Mouse (Mus musculus) inflammation-experienced regulatory T-cells (primary cell): ENCODE results near the gene Cnppd1. TPM values are rescaled to one million over a fixed set of nuclear protein-coding genes. Genes with fewer than 3 reads are reported as not detected.

Source experiments
- polyA plus RNA-seq, 2 experiments: library from polyadenylated mRNA; unstranded; fragments of 100-300 nt; shearing (Covaris generic); gene quantifications; one replicate each; pipeline ENCODE4 v1.2.1; 2017

Cnppd1 gene
- 100 to 1,000 TPM; 146 to 163 TPM for polyA plus RNA-seq

DNA sequence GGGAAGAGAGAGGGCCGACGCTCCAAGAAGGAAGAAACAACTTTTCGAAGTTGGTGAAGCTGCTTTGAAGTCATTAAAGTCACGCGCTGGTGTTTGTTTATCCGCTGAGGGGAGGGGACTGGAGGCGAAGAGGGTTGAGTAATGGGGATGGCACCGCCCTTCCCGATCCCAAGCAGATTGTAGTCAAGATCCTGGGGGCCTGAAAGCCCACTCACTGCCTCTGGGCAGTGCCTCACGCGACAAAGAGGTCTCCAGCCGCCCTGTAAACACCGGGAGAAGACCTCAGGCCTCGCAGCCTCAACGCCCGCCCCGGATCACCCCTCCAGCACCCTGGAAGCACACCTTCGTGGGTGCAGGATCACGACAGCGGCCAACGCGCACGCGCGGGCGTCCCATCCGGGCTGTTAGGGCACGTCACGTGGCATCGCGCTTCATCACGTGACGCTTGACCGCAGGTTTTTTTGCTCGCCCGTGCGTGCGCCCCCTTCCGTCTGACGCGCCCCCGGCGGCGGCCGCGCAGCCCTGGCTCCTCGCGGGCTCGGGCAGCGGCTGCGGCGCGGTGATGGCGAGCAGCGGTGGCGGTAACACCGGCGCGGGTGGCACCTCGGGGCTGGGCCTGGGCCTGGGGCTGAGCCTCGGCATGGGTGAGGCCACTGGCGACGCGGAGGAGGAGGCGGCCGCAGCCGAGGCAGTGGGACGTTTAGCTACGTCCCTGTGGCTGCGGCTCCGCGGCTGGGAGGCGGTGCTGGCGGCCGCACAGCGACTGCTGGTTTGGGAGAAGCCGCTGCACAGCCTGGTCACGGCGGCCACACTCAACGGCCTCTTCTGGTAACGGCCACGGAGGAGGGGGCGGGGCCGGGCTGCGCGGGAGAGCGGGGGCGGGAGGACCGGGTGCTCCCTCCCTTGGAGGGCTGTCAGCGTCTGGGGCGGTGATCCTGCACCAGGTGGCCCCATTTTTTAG is at the start of gene Cnppd1, which contains the start of gene Retreg2:
TSS of gene Cnppd1 (minus strand) at position 411 of the 961 bp plus-strand sequence.
TSS of gene Retreg2 (plus strand) at position 478 of the 961 bp plus-strand sequence.

DNA sequence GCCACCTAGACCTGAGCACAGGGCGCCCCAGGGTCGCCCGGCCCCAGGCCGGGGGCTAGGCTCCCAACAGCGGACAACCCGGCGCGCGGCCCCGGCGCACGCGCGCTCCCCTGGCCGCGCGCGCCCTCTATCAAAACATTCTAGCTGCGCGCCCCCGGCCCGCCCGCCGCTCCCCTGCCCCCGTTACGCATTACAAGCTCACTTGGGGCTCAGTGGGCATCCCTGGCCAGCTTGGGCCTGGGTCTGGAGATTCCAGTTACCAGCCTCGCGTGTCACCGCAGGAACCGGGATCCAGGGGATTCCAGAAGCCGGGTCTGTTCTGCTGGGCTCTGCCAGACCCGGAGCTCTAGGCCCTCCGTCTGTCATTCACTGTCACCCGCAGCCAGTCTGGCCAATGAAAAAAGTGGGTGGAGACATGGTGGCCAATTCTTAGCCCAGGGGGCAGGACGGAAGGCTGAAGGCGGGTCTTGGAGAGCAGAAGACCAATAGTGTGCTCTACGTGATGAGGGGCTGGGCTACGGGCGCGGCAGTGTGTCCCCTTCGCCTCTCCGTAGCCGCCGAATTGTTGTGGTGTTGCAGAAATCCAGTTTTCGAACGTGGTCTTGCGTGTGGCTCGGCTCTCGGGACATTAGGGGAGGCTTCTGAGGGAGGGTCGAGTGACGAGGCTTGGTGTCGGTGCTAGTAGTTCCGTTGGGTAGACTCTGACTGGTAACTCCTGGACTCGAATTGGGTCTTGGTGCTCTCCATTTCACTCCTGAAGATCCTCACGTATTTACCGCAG is 49.3 kb upstream of the Cnppd1 start, which contains the start of the genes Ankzf1 and Atg9a:
TSS of gene Ankzf1 (plus strand) at position 530 of the 781 bp plus-strand sequence.
TSS of gene Atg9a (minus strand) at position 575 of the 781 bp plus-strand sequence.

DNA sequence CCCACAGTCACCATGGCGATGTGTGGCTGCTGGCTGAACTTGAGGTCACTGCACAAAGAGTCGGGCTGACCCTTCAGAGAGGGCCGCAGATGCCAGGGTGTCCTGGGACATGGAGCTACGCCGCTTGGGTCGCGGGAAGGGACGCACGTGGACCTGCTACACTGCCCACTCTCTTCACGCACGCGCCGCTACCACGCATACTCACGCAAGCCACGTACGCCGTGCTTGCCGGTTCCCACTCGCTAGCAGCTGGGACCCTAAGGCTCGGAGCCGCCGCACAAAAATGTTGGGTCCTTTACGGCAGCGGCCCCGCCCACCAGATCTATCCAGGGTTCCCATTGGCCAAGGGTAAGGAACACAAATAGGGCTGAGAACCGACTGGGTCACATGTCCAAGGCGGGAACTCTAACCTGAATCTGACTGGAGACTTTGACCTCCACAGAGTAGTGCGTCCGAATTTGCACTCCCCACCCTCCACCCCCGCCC is 37.6 kb upstream of the Cnppd1 start, which contains the start of gene Abcb6:
TSS of gene Abcb6 (minus strand) at position 288 of the 486 bp plus-strand sequence.

DNA sequence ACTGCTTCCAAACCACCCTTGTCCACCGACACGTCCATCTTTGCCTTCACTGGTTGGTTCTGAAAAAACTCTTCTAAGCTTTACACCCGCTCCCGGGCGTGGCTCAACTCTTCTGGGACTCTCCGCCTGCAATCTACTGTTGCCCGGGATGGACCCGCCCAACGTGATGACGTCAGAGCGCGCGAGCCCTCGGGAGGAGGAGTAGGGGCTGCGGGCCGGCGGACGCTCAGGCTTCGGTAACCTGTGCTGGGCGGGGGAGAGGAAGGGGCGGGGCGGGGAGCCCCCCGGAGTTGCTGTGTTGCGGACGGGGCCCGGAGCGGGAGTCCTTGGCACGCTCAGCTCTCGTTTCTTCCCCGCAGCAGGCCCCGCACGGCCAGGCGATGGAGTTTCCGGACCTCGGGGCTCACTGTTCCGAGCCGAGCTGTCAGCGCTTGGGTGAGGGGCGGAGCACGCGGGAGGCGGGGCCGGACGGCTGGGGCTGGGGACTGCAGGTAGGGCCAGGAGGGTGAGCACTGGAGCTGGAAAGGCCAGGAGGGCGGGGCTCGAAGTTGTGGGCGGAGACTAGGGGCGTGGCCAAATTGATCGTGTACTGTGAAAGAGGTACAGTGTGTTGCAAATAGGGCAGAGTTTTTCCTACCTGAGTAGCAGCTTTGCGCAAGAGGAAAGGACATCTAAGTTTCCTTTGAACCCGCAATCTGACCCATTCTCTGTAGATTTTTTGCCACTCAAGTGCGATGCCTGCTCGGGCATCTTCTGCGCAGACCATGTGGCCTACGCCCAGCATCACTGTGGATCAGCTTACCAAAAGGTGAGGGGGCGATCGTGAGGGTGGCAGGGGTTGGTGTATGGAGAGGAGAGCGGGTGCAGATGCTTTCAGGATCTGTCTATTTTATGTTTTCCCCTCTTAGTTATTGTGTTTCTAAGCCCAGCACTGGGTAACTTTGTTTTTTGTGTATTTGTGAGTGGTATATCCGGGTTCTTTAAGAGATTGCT is 26.3 kb upstream of the Cnppd1 start, which contains the start of gene Zfand2b:
TSS of gene Zfand2b (plus strand) at position 175 of the 993 bp plus-strand sequence.

DNA sequence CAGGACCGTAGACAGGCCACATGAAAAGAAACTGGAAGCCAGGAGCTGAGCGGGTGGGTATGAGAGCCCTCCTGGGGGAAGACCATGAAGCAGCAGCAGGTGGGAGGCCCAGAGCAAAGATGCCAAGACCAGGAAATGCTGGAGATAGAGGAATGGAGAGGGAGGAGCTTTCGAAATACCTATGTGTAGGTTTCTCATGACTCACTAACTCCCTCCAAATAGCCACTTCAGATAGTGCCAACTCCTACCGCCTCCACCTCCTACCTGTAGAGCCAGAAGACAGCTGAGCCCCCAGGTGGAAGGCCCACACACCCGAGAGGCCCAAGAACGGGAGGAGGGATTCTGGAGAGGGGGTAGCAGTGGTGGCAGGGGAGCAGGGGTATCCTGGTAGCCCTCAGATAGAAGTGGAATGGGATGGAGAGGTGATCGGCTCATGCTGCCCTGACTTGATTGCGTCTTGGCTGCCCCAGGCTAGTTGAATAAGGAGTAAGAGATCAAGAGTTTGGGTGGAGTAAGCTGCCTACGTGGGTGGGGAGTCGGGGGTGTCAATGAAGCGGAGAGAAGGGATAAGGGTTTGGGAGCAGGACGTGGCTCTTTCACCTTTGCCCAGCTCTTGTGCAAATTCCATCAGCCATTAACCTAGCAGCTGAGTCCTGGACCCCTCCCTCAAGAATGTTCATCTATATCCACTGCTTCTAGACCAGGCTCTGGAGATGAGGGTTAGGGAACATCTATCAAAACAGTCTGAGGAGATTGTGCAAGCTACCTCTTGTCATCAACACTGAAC is 8.9 kb downstream of the Cnppd1 start, which contains the start of gene Slc23a3:
TSS of gene Slc23a3 (minus strand) at position 470 of the 787 bp plus-strand sequence.

DNA sequence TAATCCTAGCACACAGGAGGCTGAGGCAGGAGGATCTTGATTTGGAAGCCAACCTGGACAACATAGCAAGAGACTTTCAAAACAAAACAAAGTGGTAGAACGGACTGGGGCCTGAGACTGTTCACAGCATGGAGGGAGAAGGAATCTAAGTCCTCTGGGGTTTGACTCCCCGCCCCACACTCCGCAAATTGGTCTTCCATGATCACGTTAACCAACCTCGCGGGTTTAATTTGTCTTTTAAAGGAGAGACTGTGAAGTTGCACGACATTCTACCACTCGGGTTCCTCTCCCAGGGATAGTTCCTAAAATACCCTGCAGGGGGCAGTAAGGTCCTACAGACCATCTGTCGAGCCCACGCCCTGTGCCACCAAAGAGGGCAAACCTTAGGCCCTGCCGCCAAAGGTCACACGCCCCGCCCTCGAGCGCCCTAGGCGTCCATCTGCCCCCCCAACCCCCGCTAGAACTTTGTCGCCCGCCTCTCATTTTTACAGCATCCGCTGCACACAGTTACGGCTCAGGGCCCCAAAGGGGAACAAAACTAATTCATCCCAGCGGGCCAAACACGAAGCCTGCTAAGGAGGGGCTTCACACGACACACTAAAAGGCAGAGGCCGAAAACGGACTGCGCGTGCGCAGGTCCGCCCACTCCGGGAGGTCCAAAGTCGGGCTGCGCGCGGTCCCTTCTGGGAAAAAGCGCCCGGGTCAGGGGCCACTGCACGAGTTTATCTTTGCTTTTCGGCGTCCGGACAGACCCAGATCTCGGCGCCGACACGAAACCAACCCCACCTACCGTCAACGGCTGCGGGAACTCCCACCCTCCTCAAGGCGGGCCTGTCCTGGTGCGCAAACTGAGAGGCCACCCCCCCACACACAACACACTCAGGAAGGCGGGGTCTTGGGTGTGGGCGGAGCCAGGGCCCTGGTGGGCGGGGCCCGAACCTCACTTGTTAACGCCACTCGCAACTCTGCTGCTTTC is 17.9 kb downstream of the Cnppd1 start, which contains the start of gene Nhej1:
TSS of gene Nhej1 (minus strand) at position 855 of the 976 bp plus-strand sequence.

Other genes with a start within 250 kb of the Cnppd1 start
- gene Cryba2, start 249.6 kb downstream of the Cnppd1 start, polyA plus RNA-seq = not detected
- under 1 TPM; 0.06 to 0.83 TPM for gene Cfap65, start 207.1 kb downstream of the Cnppd1 start, polyA plus RNA-seq
- gene Ihh, start 191.0 kb downstream of the Cnppd1 start, polyA plus RNA-seq = under 1 TPM; 0.23 to 0.78 TPM
- 10 to 100 TPM in 1 of 2 experiments, 1 to 10 TPM in 1; 8.1 to 18.7 TPM for gene Nhej1, start 17.5 kb downstream of the Cnppd1 start, polyA plus RNA-seq
- gene Slc23a3, start 8.8 kb downstream of the Cnppd1 start, polyA plus RNA-seq = 1 to 10 TPM in 1 of 2 experiments, under 1 TPM in 1; 0.42 to 1.1 TPM
- gene Retreg2, start 67 bp upstream of the Cnppd1 start, polyA plus RNA-seq = 100 to 1,000 TPM; 122 TPM
- gene Zfand2b, start 25.9 kb upstream of the Cnppd1 start, polyA plus RNA-seq = 10 to 100 TPM; 68.6 to 80.7 TPM
- gene Abcb6, start 37.7 kb upstream of the Cnppd1 start, polyA plus RNA-seq = 1 to 10 TPM; 4.8 to 7.3 TPM
- 10 to 100 TPM; 38.6 to 47.7 TPM for gene Ankzf1, start 49.4 kb upstream of the Cnppd1 start, polyA plus RNA-seq
- gene Atg9a, start 49.5 kb upstream of the Cnppd1 start, polyA plus RNA-seq = 10 to 100 TPM; 17.2 to 18.1 TPM
- 10 to 100 TPM in 1 of 2 experiments, 1 to 10 TPM in 1; 9.9 to 18.9 TPM for gene Glb1l, start 68.1 kb upstream of the Cnppd1 start, polyA plus RNA-seq
- gene Stk16, start 68.1 kb upstream of the Cnppd1 start, polyA plus RNA-seq = 100 to 1,000 TPM in 1 of 2 experiments, 10 to 100 TPM in 1; 97.8 to 128 TPM
- 100 to 1,000 TPM; 268 to 351 TPM for gene Tuba4a, start 77.2 kb upstream of the Cnppd1 start, polyA plus RNA-seq
- gene A630095N17Rik, start 89.4 kb upstream of the Cnppd1 start, polyA plus RNA-seq = 1 to 10 TPM in 1 of 2 experiments, not detected in 1; 2.1 TPM
- 10 to 100 TPM; 41.1 to 41.7 TPM for gene Dnajb2, start 93.7 kb upstream of the Cnppd1 start, polyA plus RNA-seq
- under 1 TPM; 0.28 to 0.32 TPM for gene Ptprn, start 121.8 kb upstream of the Cnppd1 start, polyA plus RNA-seq
- gene Resp18, start 135.7 kb upstream of the Cnppd1 start, polyA plus RNA-seq = not detected
- 10 to 100 TPM; 63.9 to 69.7 TPM for gene Dnpep, start 175.3 kb upstream of the Cnppd1 start, polyA plus RNA-seq
- under 1 TPM in 1 of 2 experiments, not detected in 1; 0.77 TPM for gene Des, start 217.6 kb upstream of the Cnppd1 start, polyA plus RNA-seq
- gene Speg, start 232.6 kb upstream of the Cnppd1 start, polyA plus RNA-seq = 1 to 10 TPM in 1 of 2 experiments, under 1 TPM in 1; 0.95 to 5.6 TPM